Mouse (Mus musculus): ENCODE data around the gene Tmem255a. TPM values are rescaled to one million over a fixed set of nuclear protein-coding genes. Genes with fewer than 3 reads are reported as not detected.
"Not testable (repeated sequence)": the region's sequence is repeated elsewhere in the genome, so short reads cannot be mapped to it uniquely, and the experiment has no call there.

Gene Tmem255a
- polyA plus RNA-seq, 1 experiment from 2014 or later, result not detected

DNA sequence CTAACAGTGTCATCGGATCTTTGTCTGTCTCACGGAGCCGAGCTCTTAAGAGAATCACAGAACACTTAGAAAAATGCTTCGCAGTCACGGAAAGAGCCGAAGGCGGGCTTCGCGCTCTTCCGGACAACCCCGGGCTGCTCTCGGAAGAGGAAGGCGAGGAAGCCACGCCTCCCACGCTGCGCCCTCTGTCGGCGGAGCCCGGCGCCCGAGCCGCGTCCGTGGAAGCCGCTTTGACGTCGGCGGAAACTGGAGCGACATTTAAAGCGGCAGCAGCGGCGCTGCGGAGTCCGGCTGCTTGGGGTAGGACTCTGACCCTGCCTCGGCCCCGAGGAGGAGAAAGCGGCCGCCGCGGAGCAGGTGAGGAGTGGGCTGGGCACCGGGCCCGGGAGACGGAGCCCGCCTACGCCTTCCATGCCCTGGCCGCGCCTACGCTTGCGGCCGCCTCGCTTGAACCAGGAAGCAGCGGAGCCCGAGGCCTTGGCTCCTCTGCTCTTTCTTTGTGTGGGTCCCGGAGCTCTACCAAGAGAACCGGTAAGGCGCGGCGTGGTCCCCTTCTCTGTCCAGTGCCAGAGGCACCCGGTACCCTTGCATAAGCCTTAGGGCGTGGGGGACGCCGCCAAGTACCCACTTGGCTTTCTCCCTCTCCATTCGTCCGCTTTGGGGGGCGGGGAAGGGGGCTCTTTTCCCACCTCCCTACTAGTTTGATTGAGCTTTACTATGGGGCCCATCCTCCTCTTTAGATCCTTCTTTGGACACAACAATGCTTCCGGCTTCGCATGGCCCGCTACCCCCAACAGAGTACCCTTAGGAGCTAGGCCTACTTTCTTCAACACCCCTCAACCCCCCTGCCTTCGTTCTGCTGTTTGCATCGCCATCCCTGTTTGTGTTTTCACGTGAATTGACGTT is 62.4 kb downstream of the Tmem255a start, which contains the start of gene Zbtb33:
Gene Zbtb33 (plus strand): TSS at position 242 of the 906 bp plus-strand sequence.
- Histone ChIP-seq H3K27ac (peak within 1 kb of the TSS; percentile 45), H3K36me3 (ENCODE audit: inconsistent target) (0 out of 2 replicates have a peak, but pooled peaks cover 9% of the 10 kb centered on the region)
- WGBS (ENCODE audit: missing documents), result 25% methylated on average over 54 of the region's 72 CpGs

DNA sequence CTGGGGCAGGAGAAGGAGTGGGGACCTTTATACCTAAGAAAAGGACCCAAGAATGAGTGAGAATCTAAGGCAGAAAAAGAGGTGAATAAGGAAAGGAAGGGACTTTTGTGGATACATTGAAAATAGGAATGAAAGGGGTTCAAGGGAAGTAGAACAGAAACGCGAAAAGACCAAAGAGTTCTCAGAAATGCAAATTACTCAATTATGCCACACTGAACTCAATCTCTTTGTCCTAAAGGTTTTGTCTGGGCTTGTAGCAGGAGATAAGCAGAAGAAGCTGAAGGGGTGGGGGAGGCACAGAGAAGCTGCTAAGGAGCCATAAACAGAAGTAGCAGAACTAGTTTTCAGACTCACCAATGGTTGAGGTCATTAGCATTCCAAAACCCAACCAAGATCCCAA is 66.7 kb downstream of the Tmem255a start:
- Histone ChIP-seq H3K27ac (no peak overlapping the region), H3K4me3 (ENCODE audit: inconsistent target) (no peak overlapping the region), H3K36me3 (ENCODE audit: inconsistent target) (no peaks in the 10 kb centered on the region), H3K79me2 (ENCODE audit: inconsistent target) (peaks cover 7% of the 10 kb centered on the region)
- 53% methylated on average over 2 of the region's 2 CpGs for WGBS (ENCODE audit: missing documents)

More for the DNA sequence above, 62.4 kb downstream of the Tmem255a start, which contains the start of gene Zbtb33:
- Histone ChIP-seq H3K79me2 (ENCODE audit: inconsistent target) (peaks cover 45% of the 10 kb centered on the region), H3K4me3 (ENCODE audit: inconsistent target) (peak within 1 kb of the TSS; percentile 76)

DNA sequence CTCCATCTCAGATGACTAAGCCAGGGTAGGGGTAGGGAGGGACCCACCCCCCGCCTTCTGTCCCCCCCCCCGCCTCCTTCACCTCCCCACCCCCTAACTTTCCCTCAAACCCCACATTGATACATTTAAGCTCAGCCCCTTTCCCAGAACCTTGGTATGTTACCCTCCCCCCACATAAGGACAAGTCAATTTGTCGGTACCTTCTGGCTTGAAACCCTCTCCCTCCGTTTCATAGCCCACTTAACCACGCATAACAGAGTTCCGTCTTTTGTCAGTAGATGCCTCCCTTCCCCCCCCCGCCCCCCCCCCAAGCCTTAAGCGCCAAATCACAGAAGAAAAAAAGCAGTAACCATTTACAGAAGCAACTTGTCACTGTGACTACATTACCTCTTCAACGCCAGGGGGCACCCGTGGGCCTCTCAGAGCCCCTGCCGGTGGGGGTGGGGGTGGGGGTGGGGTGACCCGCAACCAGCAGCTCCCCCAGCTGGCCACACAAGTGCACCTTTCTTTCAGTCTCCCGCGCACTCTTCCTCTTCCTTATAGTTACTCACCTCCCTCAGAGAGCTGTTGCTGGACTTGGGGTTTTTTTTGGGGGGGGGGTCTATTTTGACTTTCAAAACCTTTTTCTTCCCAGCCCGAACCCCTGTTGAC is 70.5 kb downstream of the Tmem255a start:
- Histone ChIP-seq H3K4me3 (ENCODE audit: inconsistent target) (no peak overlapping the region), H3K36me3 (ENCODE audit: inconsistent target) (no peaks in the 10 kb centered on the region), H3K79me2 (ENCODE audit: inconsistent target) (no peaks in the 10 kb centered on the region), H3K27ac (no peak overlapping the region)
- WGBS (ENCODE audit: missing documents), result 11% methylated on average over 3 of the region's 15 CpGs

DNA sequence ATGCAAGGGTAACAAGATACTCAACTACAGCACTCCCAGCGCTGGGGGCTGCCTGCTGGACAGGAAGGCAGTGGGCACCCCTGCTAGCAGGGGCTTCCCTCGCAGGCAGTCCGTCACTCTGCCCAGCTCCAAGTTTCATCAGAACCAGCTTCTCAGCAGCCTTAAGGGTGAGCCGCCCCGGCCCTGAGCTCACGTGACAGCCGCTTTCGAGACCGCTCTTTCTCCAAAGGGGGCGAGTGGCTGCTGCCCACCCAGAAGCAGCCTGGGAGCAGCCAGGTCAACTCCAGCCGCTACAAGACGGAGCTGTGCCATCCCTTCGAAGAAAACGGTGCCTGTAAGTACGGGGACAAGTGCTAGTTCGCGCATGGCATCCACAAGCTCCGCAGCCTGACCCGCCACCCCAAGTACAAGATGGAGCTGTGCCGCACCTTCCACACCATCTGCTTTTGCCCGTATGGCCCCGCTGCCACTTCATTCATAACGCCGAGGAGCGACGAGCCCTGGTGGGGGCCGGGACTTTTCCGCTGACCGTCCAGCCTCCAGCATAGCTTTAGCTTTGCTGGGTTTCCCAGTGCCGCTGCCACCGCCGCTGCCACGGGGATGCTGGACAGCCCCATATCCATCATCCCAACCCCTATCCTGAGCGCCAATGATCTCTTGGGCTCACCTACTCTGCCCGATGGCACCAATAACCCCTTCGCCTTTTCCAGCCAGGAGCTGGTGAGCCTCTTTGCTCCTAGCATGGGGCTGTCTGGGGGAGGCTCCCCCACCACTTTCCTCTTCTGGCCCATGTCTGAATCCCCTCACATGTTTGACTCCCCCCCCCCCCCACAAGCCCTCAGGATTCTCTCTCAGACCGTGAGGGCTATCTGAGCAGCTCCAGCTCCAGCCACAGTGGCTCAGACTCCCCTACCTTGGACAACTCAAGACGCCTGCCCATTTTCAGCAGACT is 71.3 kb downstream of the Tmem255a start:
- H3K27ac ChIP-seq, result no peak overlapping the region
- WGBS (ENCODE audit: missing documents), result 31% methylated on average over 25 of the region's 38 CpGs

DNA sequence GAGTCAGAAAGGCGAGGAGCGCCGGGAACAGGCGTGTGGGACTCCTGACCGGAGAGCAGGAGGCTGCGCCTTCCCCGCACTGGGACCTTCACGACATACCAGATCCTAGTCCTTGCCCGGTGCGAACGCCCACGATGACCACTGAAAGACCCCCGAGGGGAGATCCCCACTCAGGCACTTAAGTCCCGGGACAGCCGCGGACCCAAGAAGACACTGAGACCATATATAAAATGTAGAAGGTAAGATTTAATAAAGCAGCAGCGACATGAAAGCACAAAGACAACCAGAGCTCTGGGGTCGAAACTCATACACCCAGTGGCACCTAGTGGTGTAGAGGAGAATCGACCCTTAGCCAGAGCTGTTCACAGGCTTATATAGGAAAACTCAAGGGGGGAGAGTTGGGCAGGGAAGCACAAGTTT is 72.3 kb downstream of the Tmem255a start:
- H3K36me3 ChIP-seq (ENCODE audit: inconsistent target); H3K4me3 ChIP-seq (ENCODE audit: inconsistent target); H3K27ac ChIP-seq; H3K79me2 ChIP-seq (ENCODE audit: inconsistent target): not testable (repeated sequence)
- WGBS (ENCODE audit: missing documents), result 36% methylated on average over 16 of the region's 19 CpGs

More for the DNA sequence above, 71.3 kb downstream of the Tmem255a start:
- H3K79me2 ChIP-seq (ENCODE audit: inconsistent target), result no peaks in the 10 kb centered on the region
- H3K4me3 ChIP-seq (ENCODE audit: inconsistent target), result peak overlapping the region; percentile 19
- no peaks in the 10 kb centered on the region for H3K36me3 ChIP-seq (ENCODE audit: inconsistent target)

DNA sequence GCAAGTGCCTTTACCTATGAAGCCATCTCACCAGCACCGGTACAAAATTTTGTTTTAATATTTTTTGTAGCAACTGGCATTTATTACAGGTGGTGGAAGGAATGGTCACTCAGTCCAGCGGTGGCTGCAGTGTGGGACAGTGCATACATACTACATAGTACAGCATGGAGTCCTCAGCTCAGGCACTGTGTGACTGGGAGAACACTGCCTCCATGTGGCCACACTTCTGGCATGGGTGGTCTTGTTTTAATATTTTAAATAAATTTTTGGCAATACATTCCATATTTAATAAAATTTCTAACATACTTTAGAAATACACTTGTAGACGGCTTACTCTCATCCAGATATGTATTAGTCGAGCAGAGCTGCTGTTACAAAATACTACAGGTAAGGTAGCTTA is 85.6 kb downstream of the Tmem255a start:
- WGBS (ENCODE audit: missing documents), result 88% methylated on average over 4 of the region's 4 CpGs
- Histone ChIP-seq H3K36me3 (ENCODE audit: inconsistent target) (no peaks in the 10 kb centered on the region), H3K4me3 (ENCODE audit: inconsistent target) (no peak overlapping the region), H3K79me2 (ENCODE audit: inconsistent target) (no peaks in the 10 kb centered on the region), H3K27ac (no peak overlapping the region)

DNA sequence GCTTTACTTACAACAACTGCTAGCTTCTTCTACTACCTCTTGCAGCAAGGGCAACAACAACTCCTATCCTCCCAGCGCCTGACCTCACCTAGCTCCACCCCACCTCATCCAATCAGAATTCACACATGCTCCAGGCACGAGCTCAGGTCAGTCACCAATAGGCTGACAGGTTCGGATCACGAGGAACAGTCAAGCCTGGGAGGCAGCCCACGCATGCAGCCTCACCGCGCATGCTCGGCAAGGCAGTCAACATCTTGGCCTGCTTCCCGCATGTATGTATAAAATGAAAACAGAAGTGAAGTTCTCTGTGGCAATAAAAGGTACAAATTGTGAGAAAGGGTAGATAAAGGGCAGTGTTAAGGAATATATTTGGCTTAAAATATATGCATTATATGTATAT is 86.2 kb downstream of the Tmem255a start:
- H3K36me3 ChIP-seq (ENCODE audit: inconsistent target), result no peaks in the 10 kb centered on the region
- H3K4me3 ChIP-seq (ENCODE audit: inconsistent target), result no peak overlapping the region
- 75% methylated on average over 9 of the region's 9 CpGs for WGBS (ENCODE audit: missing documents)
- H3K79me2 ChIP-seq (ENCODE audit: inconsistent target), result no peaks in the 10 kb centered on the region
- no peak overlapping the region for H3K27ac ChIP-seq

DNA sequence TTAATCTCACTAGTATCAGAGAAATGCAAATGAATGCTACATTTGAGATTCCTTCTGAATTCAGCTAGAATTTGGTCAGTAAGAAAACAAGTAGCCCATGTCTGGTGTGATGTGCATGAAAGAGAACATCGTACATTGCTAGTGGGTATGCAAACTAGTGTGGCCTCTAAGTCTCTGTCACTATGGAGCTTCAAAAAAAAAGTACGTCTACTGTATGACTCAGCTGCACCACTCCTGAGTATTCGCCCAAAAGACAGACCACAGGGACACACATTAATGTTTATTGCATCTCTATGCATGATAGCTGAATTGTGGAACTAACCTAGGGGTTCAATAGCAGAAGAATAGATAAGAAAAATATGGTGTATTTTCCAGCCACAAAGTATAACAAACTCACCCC is 86.9 kb downstream of the Tmem255a start:
- no peaks in the 10 kb centered on the region for H3K36me3 ChIP-seq (ENCODE audit: inconsistent target)
- H3K27ac ChIP-seq, result no peak overlapping the region
- H3K4me3 ChIP-seq (ENCODE audit: inconsistent target), result no peak overlapping the region
- WGBS (ENCODE audit: missing documents), result 94% methylated on average over 2 of the region's 3 CpGs
- no peaks in the 10 kb centered on the region for H3K79me2 ChIP-seq (ENCODE audit: inconsistent target)

DNA sequence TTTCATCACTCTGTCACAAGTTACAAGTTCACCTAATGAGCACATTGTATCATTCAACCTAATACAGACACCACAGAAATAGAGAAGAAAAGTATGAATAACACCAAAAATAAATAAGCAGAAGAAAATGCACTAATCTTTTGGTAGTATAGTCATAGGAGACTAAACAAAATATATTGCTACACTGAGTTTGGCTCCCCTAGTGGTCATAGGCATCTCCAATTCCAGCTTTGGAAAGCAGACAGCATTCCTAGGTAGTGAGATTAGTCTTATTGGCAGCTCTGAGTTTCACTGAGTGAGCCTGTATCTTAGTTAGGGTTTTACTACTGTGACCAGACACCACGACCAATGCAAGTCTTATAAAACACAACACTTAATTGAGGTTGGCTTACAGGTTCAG is 93.1 kb downstream of the Tmem255a start:
- H3K27ac ChIP-seq, result no peak overlapping the region
- WGBS (ENCODE audit: missing documents), result 73% methylated on average over 1 of the region's 1 CpGs
- H3K4me3 ChIP-seq (ENCODE audit: inconsistent target), result no peak overlapping the region
- H3K79me2 ChIP-seq (ENCODE audit: inconsistent target), result no peaks in the 10 kb centered on the region
- no peaks in the 10 kb centered on the region for H3K36me3 ChIP-seq (ENCODE audit: inconsistent target)

Other genes starting within 250 kb of the Tmem255a start
- gene Btg1-ps1, start 233.6 kb downstream of the Tmem255a start, polyA plus RNA-seq (2018), result not detected in 3 replicates
- gene Btg1-ps2, start 209.3 kb downstream of the Tmem255a start, polyA plus RNA-seq (2018), result not detected in 3 replicates
- not detected in 3 replicates for gene Rhox10, start 186.0 kb downstream of the Tmem255a start, polyA plus RNA-seq (2018)
- not detected in 3 replicates for gene Rhox11, start 167.3 kb downstream of the Tmem255a start, polyA plus RNA-seq (2018)
- not detected in 3 replicates for gene Rhox12, start 141.5 kb downstream of the Tmem255a start, polyA plus RNA-seq (2018)
- not detected in 3 replicates for gene Rhox13, start 131.2 kb downstream of the Tmem255a start, polyA plus RNA-seq (2018)
- 9.7 to 12.2 TPM (median 10.6 TPM) in 3 replicates for gene Zbtb33, start 62.6 kb downstream of the Tmem255a start, polyA plus RNA-seq (2018)
- gene Atp1b4, start 63.7 kb upstream of the Tmem255a start, polyA plus RNA-seq (2018), result not detected in 3 replicates
- 507 to 849 TPM (median 811 TPM) in 3 replicates for gene Lamp2, start 204.0 kb upstream of the Tmem255a start, polyA plus RNA-seq (2018)

All from macrophage (primary cell).